ENCODE assay signal across 18 mouse cellular contexts in genomic region chr4:62828963-62829362, GRCm38 (mm10).
DNase-seq lines count a peak whose midpoint lies in the region; ATAC-seq and TF ChIP-seq lines count a peak whose summit lies in the region.
"Had no signal": no experiment of that assay in that cellular context is flagged by ENCODE, and none has a peak within 500 bp of the region (broad histone marks: within the 10 kb centered on the region; RNA-seq: fewer than 3 reads in every experiment).

No protein-coding gene starts in this region.

- intact Hi-C loops in heart, postnatal 25 days (cut with DNase I): loop anchor here (10.0 kb wide), 1 partner anchor 136 kb away; the partner anchor contains the start of gene Zfp618

- TF ChIP-seq CTCF in brain, embryonic 14.5 days (IDR thresholded peaks at IDR 0.05; ENCODE audit: borderline replicate concordance, extremely low read depth, insufficient read depth, insufficient read length): no peak

- H3K4me2 ChIP-seq in hindbrain, embryonic 14.5 days (replicated peaks): no peak overlapping the region
- H3K4me2 ChIP-seq in hindbrain, embryonic 13.5 days: no peak overlapping the region
- no peak overlapping the region for H3K4me2 ChIP-seq in midbrain, embryonic 15.5 days
- no peak overlapping the region for H3K4me2 ChIP-seq in liver, embryonic 12.5 days
- H3K4me2 ChIP-seq: embryonic facial prominence, embryonic 12.5 days; heart, embryonic 11.5 days; hindbrain, embryonic 15.5 days had no signal

- peaks cover 3% of the 10 kb centered on the region; the same call in 1 of the 2 replicates for H3K4me1 ChIP-seq in hindbrain, embryonic 14.5 days (replicated peaks; ENCODE audit: control insufficient read depth, insufficient read depth, low read length)
- H3K4me1 ChIP-seq in hindbrain, embryonic 13.5 days (replicated peaks): peaks cover 21% of the 10 kb centered on the region
- H3K4me1 ChIP-seq in midbrain, embryonic 15.5 days: peaks cover 6% of the 10 kb centered on the region
- H3K4me1 ChIP-seq in midbrain, embryonic 10.5 days: peaks cover 3% of the 10 kb centered on the region
- H3K4me1 ChIP-seq in liver, embryonic 12.5 days: no peaks in the 10 kb centered on the region

- no peak overlapping the region for H3K9ac ChIP-seq in hindbrain, embryonic 14.5 days
- H3K9ac ChIP-seq in hindbrain, embryonic 13.5 days: no peak overlapping the region
- no peak overlapping the region for H3K9ac ChIP-seq in midbrain, embryonic 15.5 days
- no peak overlapping the region for H3K9ac ChIP-seq in liver, embryonic 12.5 days
- H3K9ac ChIP-seq: embryonic facial prominence, embryonic 12.5 days; forebrain, postnatal 0 days; hindbrain, embryonic 15.5 days had no signal

- WGBS in hindbrain, embryonic 14.5 days: 57% methylated on average over 7 of the region's 7 CpGs
- WGBS in hindbrain, embryonic 13.5 days: 63% methylated on average over 7 of the region's 7 CpGs
- WGBS in midbrain, embryonic 15.5 days: 49% methylated on average over 7 of the region's 7 CpGs
- WGBS in midbrain, embryonic 10.5 days: 82% methylated on average over 7 of the region's 7 CpGs
- WGBS in liver, embryonic 12.5 days (ENCODE audit: insufficient replicate concordance): 62% methylated on average over 7 of the region's 7 CpGs

- no peaks in the 10 kb centered on the region for H3K27me3 ChIP-seq in hindbrain, embryonic 14.5 days (ENCODE audit: control insufficient read depth, insufficient read depth, low read length)
- no peaks in the 10 kb centered on the region for H3K27me3 ChIP-seq in hindbrain, embryonic 13.5 days
- no peaks in the 10 kb centered on the region for H3K27me3 ChIP-seq in midbrain, embryonic 15.5 days (replicated peaks)
- no peaks in the 10 kb centered on the region for H3K27me3 ChIP-seq in midbrain, embryonic 10.5 days (ENCODE audit: low read depth, poor library complexity, severe bottlenecking)
- peaks cover 3% of the 10 kb centered on the region for H3K27me3 ChIP-seq in liver, embryonic 12.5 days (replicated peaks)
- H3K27me3 ChIP-seq: embryonic facial prominence, embryonic 12.5 days; hindbrain, embryonic 15.5 days; Patski had no signal

- H3K36me3 ChIP-seq in hindbrain, embryonic 14.5 days (replicated peaks; ENCODE audit: control insufficient read depth, insufficient read depth): no peaks in the 10 kb centered on the region
- H3K36me3 ChIP-seq in hindbrain, embryonic 13.5 days: no peaks in the 10 kb centered on the region
- no peaks in the 10 kb centered on the region for H3K36me3 ChIP-seq in midbrain, embryonic 15.5 days (replicated peaks)
- H3K36me3 ChIP-seq in midbrain, embryonic 10.5 days: no peaks in the 10 kb centered on the region
- H3K36me3 ChIP-seq in liver, embryonic 12.5 days: no peaks in the 10 kb centered on the region
- H3K36me3 ChIP-seq: embryonic facial prominence, embryonic 12.5 days; hindbrain, embryonic 15.5 days had no signal

- H3K9me3 ChIP-seq in hindbrain, embryonic 14.5 days (ENCODE audit: control insufficient read depth, low read length): no peaks in the 10 kb centered on the region
- no peaks in the 10 kb centered on the region for H3K9me3 ChIP-seq in hindbrain, embryonic 13.5 days
- H3K9me3 ChIP-seq in midbrain, embryonic 15.5 days: no peaks in the 10 kb centered on the region
- H3K9me3 ChIP-seq in midbrain, embryonic 10.5 days (replicated peaks): no peaks in the 10 kb centered on the region
- H3K9me3 ChIP-seq in liver, embryonic 12.5 days (replicated peaks): no peaks in the 10 kb centered on the region
- H3K9me3 ChIP-seq: embryonic facial prominence, embryonic 12.5 days; hindbrain, embryonic 15.5 days had no signal

- no peak overlapping the region for H3K27ac ChIP-seq in hindbrain, embryonic 14.5 days
- H3K27ac ChIP-seq in hindbrain, embryonic 13.5 days: no peak overlapping the region
- no peak overlapping the region for H3K27ac ChIP-seq in midbrain, embryonic 15.5 days
- no peak overlapping the region for H3K27ac ChIP-seq in midbrain, embryonic 10.5 days (replicated peaks)
- H3K27ac ChIP-seq in liver, embryonic 12.5 days: no peak overlapping the region
- H3K27ac ChIP-seq: embryonic facial prominence, embryonic 12.5 days; hindbrain, embryonic 15.5 days had no signal

- TF ChIP-seq POLR2A in brain, embryonic 14.5 days (IDR thresholded peaks at IDR 0.05; ENCODE audit: borderline replicate concordance, extremely low read depth, insufficient read depth, insufficient read length, poor library complexity, severe bottlenecking): no peak

- peak; percentile 62 for DNase-seq in heart, adult 11 months
- DNase-seq in heart, postnatal 25 days (ENCODE audit: low spot score): no peak
- no peak for DNase-seq in hindbrain, embryonic 14.5 days (ENCODE audit: low spot score)
- DNase-seq in midbrain, embryonic 10.5 days (ENCODE audit: low spot score): no peak
- peak; percentile 58 for DNase-seq in brain, embryonic 14.5 days (ENCODE audit: low read depth)
- DNase-seq: adrenal gland, adult 2 months; adrenal gland, postnatal 25 days; cerebellum, adult 2 months; forebrain, postnatal 0 days; gastrocnemius, postnatal 14 days; kidney, adult 11 months had no signal

- H3K4me3 ChIP-seq in hindbrain, embryonic 14.5 days (replicated peaks; ENCODE audit: low read length): no peak overlapping the region
- H3K4me3 ChIP-seq in hindbrain, embryonic 13.5 days: no peak overlapping the region
- no peak overlapping the region for H3K4me3 ChIP-seq in midbrain, embryonic 15.5 days
- no peak overlapping the region for H3K4me3 ChIP-seq in midbrain, embryonic 10.5 days
- H3K4me3 ChIP-seq in liver, embryonic 12.5 days: no peak overlapping the region
- H3K4me3 ChIP-seq: embryonic facial prominence, embryonic 12.5 days; hindbrain, embryonic 15.5 days had no signal

- ATAC-seq in hindbrain, embryonic 14.5 days (ENCODE audit: low FRiP score): peak; percentile 53; the same call in 1 of the 2 replicates
- ATAC-seq in hindbrain, embryonic 13.5 days (ENCODE audit: low FRiP score): no peak
- ATAC-seq in midbrain, embryonic 15.5 days (replicated peaks): 0 out of 2 replicates have a peak, but pooled peaks have one; percentile 29
- no peak for ATAC-seq in liver, embryonic 12.5 days
- ATAC-seq: forebrain, postnatal 0 days; Patski had no signal

Comparison
In these comparisons a context has a peak if more than half of its experiments do, and no peak if none do; other contexts are left out.
1. DNase-seq: peak in heart, adult 11 months (single experiment) and brain, embryonic 14.5 days (single experiment); none in heart, postnatal 25 days (single experiment), hindbrain, embryonic 14.5 days (single experiment) and midbrain, embryonic 10.5 days (single experiment).
2. ATAC-seq: peak in hindbrain, embryonic 14.5 days (single experiment) and midbrain, embryonic 15.5 days (single experiment); none in hindbrain, embryonic 13.5 days (single experiment) and liver, embryonic 12.5 days (single experiment).